Mouse (Mus musculus) CH12.LX (cell line): ENCODE measurements at regions not wholly inside any gene's neighbourhood (a gene's known extent, or its start where the extent isn't known, plus 50 kb on each side); places are given as distances from the start of the nearest gene placed in this dataset.

ENCODE experiments used
- DNase-seq: peaks from one replicate; pipeline ENCODE4 v3.0.0-alpha.2; 2013; ENCODE audit errors: extremely low read depth
- H3K27ac ChIP-seq: 2 replicates; pipeline ENCODE4 v1.5.1; 2012; ENCODE audit warnings: low read depth, mild to moderate bottlenecking, control low read depth, moderate library complexity; ENCODE audit not compliant: insufficient read depth
- H3K27me3 ChIP-seq: replicated peaks from 2 replicates; pipeline ENCODE3; 2012; ENCODE audit warnings: inconsistent platforms
- H3K36me3 ChIP-seq, 2 experiments: replicated peaks in 1 of 2; 2 replicates each; pipeline versions ENCODE3 to v1.6.1; 2012; ENCODE audit warnings: inconsistent platforms in 1 of 2, low read length in 1 of 2, mild to moderate bottlenecking in 1 of 2, mixed read lengths in 1 of 2, moderate library complexity in 1 of 2; ENCODE audit not compliant: control insufficient read depth in 1 of 2, insufficient read depth in 1 of 2
- H3K4me1 ChIP-seq, 2 experiments: 2 replicates each; pipeline ENCODE4 v1.6.1; 2012; ENCODE audit warnings: inconsistent platforms in 1 of 2, moderate library complexity in 1 of 2; ENCODE audit not compliant: insufficient read depth in 2 of 2, control insufficient read depth in 1 of 2
- H3K4me2 ChIP-seq: 2 replicates; pipeline ENCODE4 v1.6.1; 2012; ENCODE audit warnings: low read depth, mild to moderate bottlenecking, control low read depth; ENCODE audit not compliant: poor library complexity, insufficient read depth, severe bottlenecking
- H3K4me3 ChIP-seq, 3 experiments: fragments of 150-350 bp in 1 of 3; sonication (generic) in 1 of 3; replicated peaks in 1 of 3; 2 replicates each; pipeline versions ENCODE3 to v1.5.1; 2011 to 2012; ENCODE audit warnings: low read depth in 2 of 3, low read length in 2 of 3, mild to moderate bottlenecking in 2 of 3, moderate library complexity in 2 of 3, control low read depth in 1 of 3, improper control_type of control experiment in 1 of 3, inconsistent platforms in 1 of 3, mixed read lengths in 1 of 3; ENCODE audit not compliant: poor library complexity in 1 of 3
- H3K79me2 ChIP-seq: replicated peaks from 2 replicates; pipeline ENCODE4 v1.6.1; 2012; ENCODE audit warnings: mild to moderate bottlenecking, moderate library complexity; ENCODE audit not compliant: control insufficient read depth, poor library complexity, insufficient read depth, severe bottlenecking; ENCODE audit errors: extremely low read depth
- H3K9ac ChIP-seq: 2 replicates; pipeline ENCODE4 v1.6.1; 2012; ENCODE audit warnings: low read depth, mild to moderate bottlenecking, control low read depth, moderate library complexity; ENCODE audit not compliant: insufficient read depth
- H3K9me3 ChIP-seq: replicated peaks from 2 replicates; pipeline ENCODE3; 2012; ENCODE audit warnings: low read length, inconsistent platforms, mixed read lengths
- CHD1 ChIP-seq: IDR thresholded peaks from 2 replicates; pipeline ENCODE4 v1.6.1; 2012; ENCODE audit warnings: low read depth, low read length, improper control_type of control experiment, inconsistent platforms
- ELF1 ChIP-seq: IDR thresholded peaks from 2 replicates; pipeline ENCODE4 v1.6.1; 2014; ENCODE audit warnings: low read depth, mild to moderate bottlenecking, inconsistent platforms, low read length, improper control_type of control experiment
- EP300 ChIP-seq: IDR thresholded peaks from 2 replicates; pipeline ENCODE4 v1.6.1; 2011; ENCODE audit warnings: low read length, improper control_type of control experiment
- GABPA ChIP-seq: IDR thresholded peaks from 2 replicates; pipeline ENCODE4 v1.6.1; 2012; ENCODE audit warnings: low read depth, low read length, improper control_type of control experiment, inconsistent platforms; ENCODE audit not compliant: insufficient replicate concordance
- JUND ChIP-seq: conservative IDR thresholded peaks from 2 replicates; pipeline ENCODE4 v1.6.1; 2011; ENCODE audit warnings: low read depth, low read length, improper control_type of control experiment
- MAFK ChIP-seq: IDR thresholded peaks from 2 replicates; pipeline ENCODE4 v1.6.1; 2011; ENCODE audit warnings: low read length, improper control_type of control experiment; ENCODE audit not compliant: insufficient replicate concordance
- MAX ChIP-seq: IDR thresholded peaks from 2 replicates; pipeline ENCODE4 v1.6.1; 2011; ENCODE audit warnings: low read length, improper control_type of control experiment
- MEF2A ChIP-seq: IDR thresholded peaks from 2 replicates; pipeline ENCODE4 v1.6.1; 2014; ENCODE audit warnings: low read depth, mild to moderate bottlenecking, inconsistent platforms, low read length, improper control_type of control experiment, borderline replicate concordance
- NELFE ChIP-seq: IDR thresholded peaks from 2 replicates; pipeline ENCODE4 v1.6.1; 2011; ENCODE audit warnings: low read depth, low read length, improper control_type of control experiment
- NRF1 ChIP-seq: IDR thresholded peaks from 2 replicates; pipeline ENCODE4 v1.6.1; 2014; ENCODE audit warnings: low read depth, mild to moderate bottlenecking, inconsistent platforms, low read length, improper control_type of control experiment, moderate library complexity
- PAX5 ChIP-seq: IDR thresholded peaks from 2 replicates; pipeline ENCODE4 v1.6.1; 2012; ENCODE audit warnings: low read length, inconsistent platforms, mixed read lengths
- POLR2A ChIP-seq: IDR thresholded peaks from 2 replicates; pipeline ENCODE4 v1.6.1; 2011; ENCODE audit warnings: low read depth, mild to moderate bottlenecking, improper control_type of control experiment, low read length
- RCOR1 ChIP-seq: conservative IDR thresholded peaks from 2 replicates; pipeline ENCODE4 v1.6.1; 2012; ENCODE audit warnings: low read depth, mild to moderate bottlenecking, inconsistent platforms, low read length, improper control_type of control experiment
- SIN3A ChIP-seq: IDR thresholded peaks from 2 replicates; pipeline ENCODE4 v1.6.1; 2012; ENCODE audit warnings: low read length, improper control_type of control experiment, inconsistent platforms
- USF1 ChIP-seq: IDR thresholded peaks from 2 replicates; pipeline ENCODE4 v1.6.1; 2014; ENCODE audit warnings: low read depth, mild to moderate bottlenecking, inconsistent platforms, low read length, improper control_type of control experiment
- USF2 ChIP-seq: conservative IDR thresholded peaks from 2 replicates; pipeline ENCODE4 v1.6.1; 2011; ENCODE audit warnings: low read depth, low read length, improper control_type of control experiment
- ZKSCAN1 ChIP-seq: IDR thresholded peaks from 2 replicates; pipeline ENCODE4 v1.6.1; 2012; ENCODE audit warnings: low read depth, inconsistent platforms, low read length, improper control_type of control experiment, borderline replicate concordance
- ZMIZ1 ChIP-seq: IDR thresholded peaks from 2 replicates; pipeline ENCODE4 v1.6.1; 2012; ENCODE audit warnings: low read depth, mild to moderate bottlenecking, inconsistent platforms, low read length, improper control_type of control experiment
- ZNF384 ChIP-seq: IDR thresholded peaks from 2 replicates; pipeline ENCODE4 v1.6.1; 2012; ENCODE audit warnings: low read depth, low read length, improper control_type of control experiment, inconsistent platforms
- dilution Hi-C: fragments of 300-500 bp; cut with MboI; formaldehyde crosslinking; loops from 2 replicates; pipeline ENCODE4 v1.14.3; 2020; ENCODE audit warnings: low sequenced_read_pairs; ENCODE audit not compliant: extremely low pct_unique_long_range_greater_than_20kb, extremely low pct_ligation_motif_present
- in situ Hi-C: fragments of 300-500 bp; cut with MboI; formaldehyde crosslinking; loops from 3 replicates; pipeline ENCODE4 v1.14.3; 2019; ENCODE audit warnings: low sequenced_read_pairs, low pct_ligation_motif_present, low pct_unique_long_range_greater_than_20kb, mixed read lengths

GRCm38 (mm10) chr2:17211105-17211504 is 520.2 kb downstream of the Nebl start:
- dilution Hi-C loops, result no loop called here
- H3K27ac ChIP-seq, result no peak overlapping the region
- no peaks in the 10 kb centered on the region for H3K36me3 ChIP-seq
- H3K9me3 ChIP-seq, result no peaks in the 10 kb centered on the region
- TF ChIP-seq USF2, result no peak
- TF ChIP-seq PAX5, result no peak
- no peak for TF ChIP-seq RCOR1
- no peak for TF ChIP-seq ZKSCAN1
- no peak overlapping the region for H3K4me2 ChIP-seq
- no peaks in the 10 kb centered on the region for H3K27me3 ChIP-seq
- in situ Hi-C loops, result loop anchor here (25.0 kb wide), 1 partner anchor 176 kb away; no protein-coding TSS in a partner anchor
- peaks cover 2 to 26% of the 10 kb centered on the region in 2 experiments; a peak in 3 of 4 replicates for H3K4me1 ChIP-seq
- no peak overlapping the region for H3K9ac ChIP-seq
- no peak for DNase-seq
- H3K79me2 ChIP-seq, result no peaks in the 10 kb centered on the region
- H3K4me3 ChIP-seq, result no peak overlapping the region

- in situ Hi-C loops (no loop called here), dilution Hi-C loops (no loop called here)
- Histone ChIP-seq H3K4me3 (no peak overlapping the region), H3K9me3 (no peaks in the 10 kb centered on the region), H3K4me1 (no peaks in the 10 kb centered on the region), H3K4me2 (no peak overlapping the region), H3K36me3 (no peaks in the 10 kb centered on the region), H3K9ac (no peak overlapping the region), H3K79me2 (no peaks in the 10 kb centered on the region), H3K27ac (no peak overlapping the region), H3K27me3 (no peaks in the 10 kb centered on the region)
- no peak for DNase-seq
- no peak for TF ChIP-seq ZNF384
- no peak for TF ChIP-seq EP300
- no peak for TF ChIP-seq SIN3A
- TF ChIP-seq NRF1, result no peak
- no peak for TF ChIP-seq MEF2A
- no peak for TF ChIP-seq ZMIZ1
These were observed 537.7 kb downstream of the Nebl start for GRCm38 (mm10) chr2:17193611-17194010.

- no peak overlapping the region for H3K4me2 ChIP-seq
- TF ChIP-seq USF1 (no peak), POLR2A (no peak), NRF1 (no peak), MAX (no peak), MAFK (no peak), GABPA (no peak), CHD1 (no peak), NELFE (no peak), ELF1 (no peak), JUND (no peak)
- H3K27ac ChIP-seq, result no peak overlapping the region
- no peak for DNase-seq
- H3K4me3 ChIP-seq, result no peak overlapping the region
- no peak overlapping the region for H3K9ac ChIP-seq
- H3K79me2 ChIP-seq, result no peaks in the 10 kb centered on the region
- no peaks in the 10 kb centered on the region for H3K4me1 ChIP-seq
- in situ Hi-C loops (no loop called here), dilution Hi-C loops (no loop called here)
- H3K27me3 ChIP-seq, result no peaks in the 10 kb centered on the region
- H3K9me3 ChIP-seq, result no peaks in the 10 kb centered on the region
- no peaks in the 10 kb centered on the region for H3K36me3 ChIP-seq
These were observed 542.1 kb downstream of the Nebl start for GRCm38 (mm10) chr2:17189169-17189568.
